Mouse (Mus musculus): ENCODE measurements at regions not wholly inside any gene's neighbourhood (a gene's known extent, or its start where the extent isn't known, plus 50 kb on each side); places are given as distances from the start of the nearest gene placed in this dataset.

DNA sequence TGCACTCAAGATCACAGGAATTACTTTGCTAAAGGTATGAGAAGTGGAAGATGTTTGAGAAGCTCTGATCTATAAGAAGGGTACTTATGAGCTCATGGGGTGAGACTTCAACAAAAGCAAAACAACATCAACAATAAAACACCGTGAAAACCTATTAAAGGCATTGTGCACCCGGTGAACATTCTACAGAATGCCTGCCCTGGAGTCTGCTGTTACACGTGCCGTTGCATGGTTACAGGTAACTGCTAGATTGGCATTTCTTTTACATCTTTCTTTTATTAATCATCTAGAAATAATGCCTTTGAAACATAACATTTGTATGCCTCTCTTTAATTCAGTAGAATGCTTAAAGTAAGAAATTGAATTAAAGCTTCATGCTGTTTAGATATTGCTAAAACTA lies 661.0 kb downstream of the Pcdh18 start:
- TF ChIP-seq CTCF (IDR thresholded peaks at IDR 0.05; ENCODE audit: insufficient read depth, low read length) (no peak), POLR2A (IDR thresholded peaks at IDR 0.05; ENCODE audit: borderline replicate concordance, extremely low read depth, low read depth, low read length) (no peak)
- 86% methylated on average over 4 of the region's 4 CpGs for WGBS
- Histone ChIP-seq H3K4me3 (replicated peaks; ENCODE audit: extremely low read depth, low read depth, low read length) (no peak overlapping the region), H3K4me1 (ENCODE audit: control insufficient read depth, insufficient read depth, low read length) (no peaks in the 10 kb centered on the region)
- no peak for DNase-seq

DNA sequence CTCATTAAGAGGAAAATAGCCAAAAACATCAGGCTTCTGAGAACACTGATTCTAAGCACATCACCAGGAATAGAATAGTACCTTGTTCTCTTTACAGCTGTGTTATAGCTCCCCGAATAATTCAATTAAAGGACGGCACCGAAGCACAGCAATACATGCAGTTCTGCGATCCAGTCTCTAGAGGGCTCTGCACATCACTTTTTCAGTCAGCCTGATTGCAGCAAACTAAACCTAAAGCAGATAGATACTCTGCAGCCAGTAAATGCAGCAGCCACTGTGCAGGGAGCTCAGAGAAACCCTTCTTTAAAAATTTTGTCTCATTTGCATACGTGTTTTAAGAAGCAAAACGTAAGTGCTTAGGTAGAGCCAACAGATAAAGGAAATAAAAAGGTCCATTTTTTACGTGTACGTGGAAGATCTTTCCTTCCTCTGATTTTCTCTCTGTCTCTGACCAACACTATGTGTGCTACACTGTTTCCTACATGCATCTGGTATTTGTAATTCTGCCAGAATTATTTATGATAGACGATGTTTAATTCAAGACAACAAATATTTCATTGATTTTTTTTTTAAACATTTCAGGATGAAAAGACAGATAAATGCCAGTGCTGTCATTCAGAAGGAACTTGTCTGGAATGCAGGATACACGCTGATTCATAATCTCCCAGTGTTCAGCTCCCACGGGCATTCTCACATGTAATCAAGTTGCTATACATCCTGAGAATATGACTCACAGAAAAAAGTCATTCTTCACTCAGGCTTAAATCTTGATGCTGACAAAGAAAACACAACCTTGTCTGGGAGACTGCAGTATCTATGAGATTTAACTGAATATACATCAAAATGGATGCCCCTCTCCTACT lies 663.1 kb downstream of the Pcdh18 start:
- no peak overlapping the region for H3K4me3 ChIP-seq (replicated peaks; ENCODE audit: extremely low read depth, low read depth, low read length)
- peak; percentile 8 for DNase-seq
- no peak for TF ChIP-seq POLR2A (IDR thresholded peaks at IDR 0.05; ENCODE audit: borderline replicate concordance, extremely low read depth, low read depth, low read length)
- peak; percentile 42 for TF ChIP-seq CTCF (IDR thresholded peaks at IDR 0.05; ENCODE audit: insufficient read depth, low read length)
- 25% methylated on average over 11 of the region's 11 CpGs for WGBS
- no peaks in the 10 kb centered on the region for H3K4me1 ChIP-seq (ENCODE audit: control insufficient read depth, insufficient read depth, low read length)

DNA sequence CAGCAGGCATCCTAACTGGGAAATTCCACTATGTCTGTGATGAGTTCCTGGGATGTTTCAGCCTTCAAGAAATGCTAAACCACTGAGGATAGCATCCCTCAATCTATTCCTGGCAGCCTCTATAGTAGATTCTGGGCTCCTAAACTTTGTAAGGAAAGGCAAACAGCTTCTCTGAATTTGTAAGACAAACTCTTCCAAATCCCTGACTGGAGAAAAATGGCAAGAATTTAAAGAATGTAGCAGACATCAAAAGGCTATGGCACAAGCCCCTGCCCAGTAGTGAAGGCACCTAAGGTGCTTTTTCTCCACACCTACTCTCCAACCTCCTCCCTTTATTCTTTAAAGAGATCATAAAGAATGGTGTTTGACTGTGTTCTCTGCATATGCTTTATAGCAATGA lies 688.3 kb downstream of the Pcdh18 start:
- no peak overlapping the region for H3K4me3 ChIP-seq (replicated peaks; ENCODE audit: extremely low read depth, low read depth, low read length)
- TF ChIP-seq CTCF (IDR thresholded peaks at IDR 0.05; ENCODE audit: insufficient read depth, low read length) (no peak), POLR2A (IDR thresholded peaks at IDR 0.05; ENCODE audit: borderline replicate concordance, extremely low read depth, low read depth, low read length) (no peak)
- H3K4me1 ChIP-seq (ENCODE audit: control insufficient read depth, insufficient read depth, low read length): no peaks in the 10 kb centered on the region
- DNase-seq: no peak

DNA sequence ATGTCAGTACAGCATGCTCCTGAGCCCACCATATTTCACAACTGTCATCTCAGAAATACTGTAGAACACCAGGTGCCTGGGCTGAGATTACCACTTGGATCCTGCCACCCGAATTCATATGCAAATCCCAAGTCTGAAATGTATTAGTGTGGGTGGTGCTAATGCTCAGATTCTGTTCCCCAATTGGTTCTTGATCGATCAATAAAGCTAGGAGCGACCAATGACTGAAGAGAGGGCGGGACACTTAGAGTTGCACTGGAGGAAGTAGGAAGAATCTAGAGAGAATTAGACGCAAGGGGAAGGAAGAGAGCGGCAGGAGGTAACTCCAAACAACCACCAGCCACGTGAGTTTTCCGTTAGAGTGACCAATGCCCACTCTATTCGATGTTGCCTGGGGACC lies 695.0 kb downstream of the Pcdh18 start:
- H3K4me3 ChIP-seq (replicated peaks; ENCODE audit: extremely low read depth, low read depth, low read length): no peak overlapping the region
- WGBS: 73% methylated on average over 9 of the region's 9 CpGs
- TF ChIP-seq CTCF (IDR thresholded peaks at IDR 0.05; ENCODE audit: insufficient read depth, low read length) (no peak), POLR2A (IDR thresholded peaks at IDR 0.05; ENCODE audit: borderline replicate concordance, extremely low read depth, low read depth, low read length) (no peak)
- no peak for DNase-seq
- H3K4me1 ChIP-seq (ENCODE audit: control insufficient read depth, insufficient read depth, low read length): no peaks in the 10 kb centered on the region

DNA sequence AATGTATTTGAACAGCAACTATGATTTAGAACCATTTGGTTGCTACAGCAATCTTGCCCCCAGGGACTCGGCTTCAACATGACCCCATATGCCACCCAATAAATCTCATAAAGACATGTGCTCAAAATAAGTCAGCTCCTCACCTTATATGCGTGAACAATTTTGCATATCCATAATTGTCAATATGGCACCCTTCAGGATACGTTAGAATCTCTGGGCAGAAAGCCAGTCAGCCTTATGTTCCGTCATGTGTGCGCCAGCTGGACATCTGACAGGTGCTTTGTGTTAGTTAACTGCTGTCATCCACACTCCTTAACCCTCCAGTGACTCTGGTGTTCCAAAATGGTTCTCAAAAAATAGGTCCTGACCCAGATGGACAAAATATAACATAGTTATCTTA lies 724.1 kb downstream of the Pcdh18 start:
- Histone ChIP-seq H3K4me1 (ENCODE audit: control insufficient read depth, insufficient read depth, low read length) (no peaks in the 10 kb centered on the region), H3K4me3 (replicated peaks; ENCODE audit: extremely low read depth, low read depth, low read length) (no peak overlapping the region)
- 55% methylated on average over 5 of the region's 5 CpGs for WGBS
- DNase-seq: no peak
- TF ChIP-seq POLR2A (IDR thresholded peaks at IDR 0.05; ENCODE audit: borderline replicate concordance, extremely low read depth, low read depth, low read length): no peak
- no peak for TF ChIP-seq CTCF (IDR thresholded peaks at IDR 0.05; ENCODE audit: insufficient read depth, low read length)

DNA sequence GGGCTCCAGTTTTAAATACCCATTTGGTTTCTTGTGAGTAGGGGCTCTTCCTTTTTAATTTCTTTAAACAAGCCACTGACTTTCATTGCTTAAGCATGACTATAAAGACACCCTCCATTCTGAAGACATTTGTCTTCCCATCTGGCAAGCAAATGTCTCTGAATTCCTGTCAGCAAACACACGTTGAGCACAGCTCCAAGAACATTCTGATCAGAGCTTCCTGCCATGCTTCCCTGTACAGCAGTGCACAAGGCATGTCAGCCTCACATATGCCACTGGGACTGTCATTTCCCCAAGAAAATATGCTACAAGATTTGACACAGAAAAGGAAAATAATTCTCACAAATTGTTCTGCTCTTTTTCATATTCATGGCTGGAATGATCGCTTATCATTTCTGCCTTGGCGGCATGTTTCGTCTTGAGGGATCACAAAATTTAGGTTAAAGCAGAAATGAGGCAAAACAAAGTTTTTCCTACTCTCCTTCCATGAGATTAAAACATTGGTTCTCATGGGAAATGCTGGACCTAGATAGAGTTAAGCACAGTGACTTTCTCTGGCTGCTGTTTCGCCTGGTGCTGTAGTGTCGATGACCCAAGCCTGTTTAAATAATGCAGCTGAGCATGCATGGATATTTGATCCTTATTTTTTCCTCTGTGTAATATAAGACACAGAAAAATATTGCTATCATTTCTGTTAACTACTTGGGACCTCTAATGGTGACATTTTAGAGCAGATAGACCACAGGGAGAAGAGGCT lies 747.7 kb downstream of the Pcdh18 start:
- no peaks in the 10 kb centered on the region for H3K4me1 ChIP-seq (ENCODE audit: control insufficient read depth, insufficient read depth, low read length)
- no peak for DNase-seq
- TF ChIP-seq CTCF (IDR thresholded peaks at IDR 0.05; ENCODE audit: insufficient read depth, low read length) (no peak), POLR2A (IDR thresholded peaks at IDR 0.05; ENCODE audit: borderline replicate concordance, extremely low read depth, low read depth, low read length) (no peak)
- no peak overlapping the region for H3K4me3 ChIP-seq (replicated peaks; ENCODE audit: extremely low read depth, low read depth, low read length)
- WGBS: 80% methylated on average over 6 of the region's 6 CpGs

Measured in lung, adult 2 months (tissue).